Mouse (Mus musculus): ENCODE data around the gene Dmrta2.

The Dmrta2 gene

GRCm38 (mm10) chr4:109977148-109978067, at the start of gene Dmrta2:
Dmrta2 (plus strand) TSS chr4:109978053.
- peak; percentile 84 for DNase-seq (ENCODE audit: low read depth, low spot score)

GRCm38 (mm10) chr4:109929058-109929457, 48.8 kb upstream of the Dmrta2 start:
- DNase-seq (ENCODE audit: low read depth, low spot score) = no peak

- peak; percentile 72 for DNase-seq (ENCODE audit: low read depth, low spot score)
Observed at GRCm38 (mm10) chr4:109930445-109930844, 47.4 kb upstream of the Dmrta2 start.

GRCm38 (mm10) chr4:109930935-109931334, 46.9 kb upstream of the Dmrta2 start:
- DNase-seq (ENCODE audit: low read depth, low spot score) = no peak

GRCm38 (mm10) chr4:109936557-109936956, 41.3 kb upstream of the Dmrta2 start:
- no peak for DNase-seq (ENCODE audit: low read depth, low spot score)

- DNase-seq (ENCODE audit: low read depth, low spot score) = no peak
Observed at GRCm38 (mm10) chr4:109939291-109939690, 38.6 kb upstream of the Dmrta2 start.

- DNase-seq (ENCODE audit: low read depth, low spot score) = no peak
Observed at GRCm38 (mm10) chr4:109945554-109945953, 32.3 kb upstream of the Dmrta2 start.

GRCm38 (mm10) chr4:109949307-109949706, 28.5 kb upstream of the Dmrta2 start:
- no peak for DNase-seq (ENCODE audit: low read depth, low spot score)

- no peak for DNase-seq (ENCODE audit: low read depth, low spot score)
Observed at GRCm38 (mm10) chr4:109953509-109953908, 24.3 kb upstream of the Dmrta2 start.

GRCm38 (mm10) chr4:109960201-109960935, 17.5 kb upstream of the Dmrta2 start:
- DNase-seq (ENCODE audit: low read depth, low spot score) = no peak

- no peak for DNase-seq (ENCODE audit: low read depth, low spot score)
Observed at GRCm38 (mm10) chr4:109963570-109964279, 14.1 kb upstream of the Dmrta2 start.

- no peak for DNase-seq (ENCODE audit: low read depth, low spot score)
Observed at GRCm38 (mm10) chr4:109969561-109969960, 8.3 kb upstream of the Dmrta2 start.

GRCm38 (mm10) chr4:109973991-109974654, 3.7 kb upstream of the Dmrta2 start:
- peak; percentile 12 for DNase-seq (ENCODE audit: low read depth, low spot score)

GRCm38 (mm10) chr4:109974655-109975380, 3.0 kb upstream of the Dmrta2 start:
- DNase-seq (ENCODE audit: low read depth, low spot score) = peak; percentile 22

- DNase-seq (ENCODE audit: low read depth, low spot score) = peak; percentile 65
Observed at GRCm38 (mm10) chr4:109975381-109976240, 2.2 kb upstream of the Dmrta2 start.

GRCm38 (mm10) chr4:109976273-109977147, 1.3 kb upstream of the Dmrta2 start:
- DNase-seq (ENCODE audit: low read depth, low spot score) = peak; percentile 37

- DNase-seq (ENCODE audit: low read depth, low spot score) = peak; percentile 48
Observed at GRCm38 (mm10) chr4:109978068-109978857, 410 bp downstream of the Dmrta2 start.

GRCm38 (mm10) chr4:109978858-109979340, 1.0 kb downstream of the Dmrta2 start:
- no peak for DNase-seq (ENCODE audit: low read depth, low spot score)
